Mouse (Mus musculus): ENCODE measurements at regions not wholly inside any gene's neighbourhood (a gene's known extent, or its start where the extent isn't known, plus 50 kb on each side); places are given as distances from the start of the nearest gene placed in this dataset.

DNA sequence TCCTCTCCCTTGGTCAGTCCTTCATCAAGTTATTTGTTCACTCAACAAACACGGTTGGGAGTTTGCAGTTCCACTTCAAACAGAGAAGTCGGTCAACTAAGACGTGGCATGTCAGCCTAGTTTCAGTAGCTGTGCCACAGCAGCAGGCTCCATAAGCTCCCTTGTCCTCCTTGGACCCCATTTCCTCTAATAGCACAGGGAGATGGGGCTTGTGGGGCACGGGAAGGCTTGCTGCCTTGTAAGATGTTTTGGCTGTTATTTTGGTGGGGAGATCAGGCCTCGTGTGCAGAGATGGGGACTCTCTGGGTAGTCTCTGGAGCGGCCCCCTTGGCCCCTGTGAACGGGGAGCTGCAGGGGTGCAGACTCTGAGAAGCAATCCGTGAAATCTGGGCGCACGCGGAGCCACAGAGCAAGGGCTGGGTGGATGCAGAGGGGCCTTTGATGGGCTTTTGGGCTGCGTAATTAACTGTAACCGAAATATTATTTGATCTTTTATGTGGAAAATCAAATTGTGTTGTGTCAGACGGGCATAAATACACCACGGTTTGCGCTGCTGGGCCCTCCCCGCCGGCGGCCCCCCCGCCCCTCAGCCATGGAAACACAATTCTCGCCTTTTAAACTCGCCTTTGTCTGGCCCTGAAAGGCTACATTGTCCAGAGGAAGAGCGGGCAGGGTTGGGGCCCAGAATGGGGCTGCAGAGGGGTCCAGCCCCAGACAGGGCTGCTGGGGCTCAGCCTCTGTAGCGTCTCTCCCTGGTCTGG, 137.6 kb downstream of the Mn1 start:
- no peak overlapping the region for H3K9ac ChIP-seq (ENCODE audit: insufficient read depth, low read depth)
- H3K4me1 ChIP-seq (ENCODE audit: control insufficient read depth in 1 of 2, insufficient read depth in 2 of 2), result no peaks in the 10 kb centered on the region
- dilution Hi-C loops (cut with MboI; ENCODE audit: extremely low pct_ligation_motif_present, extremely low pct_unique_long_range_greater_than_20kb, low sequenced_read_pairs) (no loop called here), in situ Hi-C loops (cut with MboI; ENCODE audit: low pct_ligation_motif_present, low pct_unique_long_range_greater_than_20kb, low sequenced_read_pairs) (no loop called here)
- H3K4me3 ChIP-seq (replicated peaks in 1 of 3; ENCODE audit: low read depth in 2 of 3, low read length in 2 of 3, poor library complexity in 1 of 3), result no peak overlapping the region
- H3K27me3 ChIP-seq (replicated peaks), result no peaks in the 10 kb centered on the region
- no peaks in the 10 kb centered on the region for H3K79me2 ChIP-seq (replicated peaks; ENCODE audit: control insufficient read depth, extremely low read depth, insufficient read depth, poor library complexity, severe bottlenecking)
- H3K9me3 ChIP-seq (replicated peaks; ENCODE audit: low read length), result peaks cover 79% of the 10 kb centered on the region
- no peaks in the 10 kb centered on the region for H3K36me3 ChIP-seq (replicated peaks in 1 of 2; ENCODE audit: control insufficient read depth in 1 of 2, insufficient read depth in 1 of 2, low read length in 1 of 2)
- TF ChIP-seq E2F4 (IDR thresholded peaks at IDR 0.05; ENCODE audit: insufficient replicate concordance, low read depth, low read length) (no peak), ZKSCAN1 (IDR thresholded peaks at IDR 0.05; ENCODE audit: borderline replicate concordance, low read depth, low read length) (no peak), ZC3H11A (IDR thresholded peaks at IDR 0.05; ENCODE audit: low read depth, low read length) (no peak), ELF1 (IDR thresholded peaks at IDR 0.05; ENCODE audit: low read depth, low read length) (no peak), MAZ (IDR thresholded peaks at IDR 0.05; ENCODE audit: low read depth, low read length) (no peak), NRF1 (IDR thresholded peaks at IDR 0.05; ENCODE audit: low read depth, low read length) (no peak), RAD21 (IDR thresholded peaks at IDR 0.05; ENCODE audit: low read depth, low read length) (no peak), USF1 (IDR thresholded peaks at IDR 0.05; ENCODE audit: low read depth, low read length) (no peak), ZNF384 (IDR thresholded peaks at IDR 0.05; ENCODE audit: low read depth, low read length) (no peak)
- no peak overlapping the region for H3K4me2 ChIP-seq (ENCODE audit: insufficient read depth, low read depth, poor library complexity, severe bottlenecking)
- H3K27ac ChIP-seq (ENCODE audit: insufficient read depth, low read depth), result no peak overlapping the region
- no peak for DNase-seq (ENCODE audit: extremely low read depth)

DNA sequence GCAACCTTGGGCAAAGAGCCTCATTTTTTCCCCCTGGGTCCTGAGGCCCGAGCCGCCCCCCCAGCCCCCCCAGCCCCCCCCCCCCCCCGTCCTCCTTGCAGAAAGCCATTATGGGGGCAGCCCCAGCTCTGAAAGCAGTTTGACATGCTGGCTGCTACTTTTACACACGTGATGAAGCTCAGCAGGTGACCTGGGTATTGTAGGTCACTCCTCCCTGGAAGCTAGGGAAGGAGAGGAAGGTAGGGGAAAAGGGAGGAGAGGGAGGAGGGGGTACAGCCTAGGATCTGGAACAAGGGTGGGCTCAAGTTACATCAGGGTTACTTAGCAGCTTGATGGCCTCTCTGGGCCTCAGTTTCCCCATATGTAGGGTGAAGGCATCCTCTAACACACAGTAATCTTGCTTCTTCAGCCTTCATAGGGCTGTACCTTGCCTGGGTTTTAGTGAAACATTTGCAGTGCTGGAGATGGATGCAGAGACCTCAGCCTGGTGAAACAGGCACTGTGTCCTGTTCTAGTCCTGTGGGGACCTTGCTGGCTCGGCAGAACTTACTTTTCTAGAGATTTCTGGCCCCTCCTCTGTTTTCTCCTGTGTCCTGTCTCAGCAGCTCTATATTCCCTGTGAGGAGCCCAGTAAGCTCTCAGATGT, 138.3 kb downstream of the Mn1 start:
- in situ Hi-C loops (cut with MboI; ENCODE audit: low pct_ligation_motif_present, low pct_unique_long_range_greater_than_20kb, low sequenced_read_pairs), result no loop called here
- TF ChIP-seq POLR2AphosphoS2 (IDR thresholded peaks at IDR 0.05; ENCODE audit: low read depth, low read length), result no peak
- TF ChIP-seq JUN (IDR thresholded peaks at IDR 0.05; ENCODE audit: insufficient read depth, low read depth, low read length), result no peak
- DNase-seq (ENCODE audit: extremely low read depth), result no peak
- Histone ChIP-seq H3K4me2 (ENCODE audit: insufficient read depth, low read depth, poor library complexity, severe bottlenecking) (no peak overlapping the region), H3K27me3 (replicated peaks) (no peaks in the 10 kb centered on the region), H3K9me3 (replicated peaks; ENCODE audit: low read length) (peaks cover 78% of the 10 kb centered on the region), H3K4me3 (replicated peaks in 1 of 3; ENCODE audit: low read depth in 2 of 3, low read length in 2 of 3, poor library complexity in 1 of 3) (no peak overlapping the region), H3K4me1 (ENCODE audit: control insufficient read depth in 1 of 2, insufficient read depth in 2 of 2) (no peaks in the 10 kb centered on the region), H3K36me3 (replicated peaks in 1 of 2; ENCODE audit: control insufficient read depth in 1 of 2, insufficient read depth in 1 of 2, low read length in 1 of 2) (no peaks in the 10 kb centered on the region), H3K79me2 (replicated peaks; ENCODE audit: control insufficient read depth, extremely low read depth, insufficient read depth, poor library complexity, severe bottlenecking) (no peaks in the 10 kb centered on the region), H3K9ac (ENCODE audit: insufficient read depth, low read depth) (no peak overlapping the region), H3K27ac (ENCODE audit: insufficient read depth, low read depth) (no peak overlapping the region)
- dilution Hi-C loops (cut with MboI; ENCODE audit: extremely low pct_ligation_motif_present, extremely low pct_unique_long_range_greater_than_20kb, low sequenced_read_pairs), result no loop called here

DNA sequence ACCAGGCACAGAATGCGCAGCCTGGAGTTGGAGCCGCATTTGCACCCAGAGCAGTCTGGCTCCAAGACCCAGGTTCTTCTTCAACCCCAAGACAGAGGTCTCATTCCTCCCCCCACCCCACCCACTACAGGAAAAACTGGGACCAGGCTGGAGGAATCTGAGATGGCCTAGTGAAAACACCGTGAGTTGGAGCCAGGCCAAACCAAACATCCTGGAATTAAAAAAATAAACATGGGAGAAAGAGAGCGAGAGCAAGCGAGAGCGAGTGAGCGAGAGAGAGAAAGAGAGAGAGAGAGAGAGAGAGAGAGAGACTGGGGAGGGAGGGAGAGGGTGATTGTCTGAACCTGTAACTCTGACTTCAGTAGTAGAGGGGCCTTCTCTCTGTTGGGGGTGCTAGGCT, 138.8 kb downstream of the Mn1 start:
- Histone ChIP-seq H3K4me2 (ENCODE audit: insufficient read depth, low read depth, poor library complexity, severe bottlenecking) (no peak overlapping the region), H3K4me1 (ENCODE audit: control insufficient read depth in 1 of 2, insufficient read depth in 2 of 2) (no peaks in the 10 kb centered on the region), H3K27me3 (replicated peaks) (no peaks in the 10 kb centered on the region), H3K9ac (ENCODE audit: insufficient read depth, low read depth) (no peak overlapping the region), H3K27ac (ENCODE audit: insufficient read depth, low read depth) (no peak overlapping the region), H3K9me3 (replicated peaks; ENCODE audit: low read length) (peaks cover 81% of the 10 kb centered on the region), H3K4me3 (replicated peaks in 1 of 3; ENCODE audit: low read depth in 2 of 3, low read length in 2 of 3, poor library complexity in 1 of 3) (no peak overlapping the region), H3K36me3 (replicated peaks in 1 of 2; ENCODE audit: control insufficient read depth in 1 of 2, insufficient read depth in 1 of 2, low read length in 1 of 2) (no peaks in the 10 kb centered on the region), H3K79me2 (replicated peaks; ENCODE audit: control insufficient read depth, extremely low read depth, insufficient read depth, poor library complexity, severe bottlenecking) (no peaks in the 10 kb centered on the region)
- TF ChIP-seq CHD2 (IDR thresholded peaks at IDR 0.05; ENCODE audit: low read length), result no peak
- TF ChIP-seq UBTF (IDR thresholded peaks at IDR 0.05; ENCODE audit: low read depth, low read length), result no peak
- no peak for TF ChIP-seq ZMIZ1 (IDR thresholded peaks at IDR 0.05; ENCODE audit: low read depth, low read length)
- no peak for TF ChIP-seq GABPA (IDR thresholded peaks at IDR 0.05; ENCODE audit: insufficient replicate concordance, low read depth, low read length)
- TF ChIP-seq USF1 (IDR thresholded peaks at IDR 0.05; ENCODE audit: low read depth, low read length), result no peak
- TF ChIP-seq E2F4 (IDR thresholded peaks at IDR 0.05; ENCODE audit: insufficient replicate concordance, low read depth, low read length), result no peak
- no peak for TF ChIP-seq ZKSCAN1 (IDR thresholded peaks at IDR 0.05; ENCODE audit: borderline replicate concordance, low read depth, low read length)
- TF ChIP-seq RAD21 (IDR thresholded peaks at IDR 0.05; ENCODE audit: low read depth, low read length), result no peak
- no peak for TF ChIP-seq MEF2A (IDR thresholded peaks at IDR 0.05; ENCODE audit: borderline replicate concordance, low read depth, low read length)
- TF ChIP-seq TBP (conservative IDR thresholded peaks at IDR 0.05; ENCODE audit: low read depth, low read length), result no peak
- in situ Hi-C loops (cut with MboI; ENCODE audit: low pct_ligation_motif_present, low pct_unique_long_range_greater_than_20kb, low sequenced_read_pairs) (no loop called here), dilution Hi-C loops (cut with MboI; ENCODE audit: extremely low pct_ligation_motif_present, extremely low pct_unique_long_range_greater_than_20kb, low sequenced_read_pairs) (no loop called here)
- no peak for DNase-seq (ENCODE audit: extremely low read depth)

All from CH12.LX (cell line).